In the genomic region with DNA sequence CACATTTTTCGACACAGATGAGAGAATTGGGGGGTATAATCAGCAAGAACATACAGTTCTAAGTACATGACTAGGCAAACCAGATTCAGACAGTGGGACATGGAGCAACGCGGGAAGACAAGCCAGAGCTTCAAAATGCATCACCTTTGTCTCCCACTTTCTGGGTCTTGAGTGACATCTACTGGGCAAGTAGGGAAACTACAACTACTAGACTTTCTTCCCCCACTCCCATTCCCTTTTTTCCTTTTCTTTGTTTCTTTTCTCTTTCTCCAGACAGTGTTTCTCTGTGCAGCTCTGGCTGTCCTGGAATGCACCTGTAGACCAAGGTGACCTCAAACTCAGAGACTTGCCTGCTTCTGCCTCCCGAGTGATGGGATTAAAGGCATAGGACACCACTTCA, we compare ENCODE assay signal across 9 mouse cellular contexts. TPM values are rescaled to one million over a fixed set of nuclear protein-coding genes. Genes with fewer than 3 reads are reported as not detected.
DNase-seq lines count a peak whose midpoint lies in the region; ATAC-seq and TF ChIP-seq lines count a peak whose summit lies in the region.
"Had no signal": no experiment of that assay in that cellular context is flagged by ENCODE, and none has a peak within 500 bp of the region (broad histone marks: within the 10 kb centered on the region; RNA-seq: fewer than 3 reads in every experiment).

No protein-coding gene starts in this region.

- H3K4me3 ChIP-seq in hindbrain, embryonic 11.5 days (ENCODE audit: low read depth, low read length), result no peak overlapping the region
- no peak overlapping the region for H3K4me3 ChIP-seq in liver, embryonic 11.5 days (ENCODE audit: low read depth, low read length)
- H3K4me3 ChIP-seq in myocyte, result no peak overlapping the region
- H3K4me3 ChIP-seq: embryonic facial prominence, embryonic 15.5 days had no signal

- H3K36me3 ChIP-seq in hindbrain, embryonic 11.5 days (ENCODE audit: control insufficient read depth, insufficient read depth, low read length), result no peaks in the 10 kb centered on the region
- no peaks in the 10 kb centered on the region for H3K36me3 ChIP-seq in liver, embryonic 11.5 days (ENCODE audit: control insufficient read depth, insufficient read depth, low read length)
- no peaks in the 10 kb centered on the region for H3K36me3 ChIP-seq in myocyte (ENCODE audit: control insufficient read depth, insufficient read depth)
- H3K36me3 ChIP-seq: embryonic facial prominence, embryonic 15.5 days had no signal

- peak; percentile 72 for ATAC-seq in hindbrain, embryonic 11.5 days (ENCODE audit: low FRiP score)
- ATAC-seq in liver, embryonic 11.5 days (replicated peaks; ENCODE audit: low FRiP score), result peak; percentile 64; the same call in 1 of the 2 replicates

- no peaks in the 10 kb centered on the region for H3K27me3 ChIP-seq in hindbrain, embryonic 11.5 days (ENCODE audit: control insufficient read depth, insufficient read depth, low read length)
- H3K27me3 ChIP-seq in liver, embryonic 11.5 days (replicated peaks; ENCODE audit: control insufficient read depth, insufficient read depth, low read length), result no peaks in the 10 kb centered on the region
- H3K27me3 ChIP-seq in myocyte (ENCODE audit: control insufficient read depth, insufficient read depth, insufficient read length), result no peaks in the 10 kb centered on the region
- H3K27me3 ChIP-seq: embryonic facial prominence, embryonic 15.5 days had no signal

- peak; percentile 25 for DNase-seq in layer of hippocampus, adult 11-12 months (ENCODE audit: low spot score)
- DNase-seq in layer of hippocampus, adult 9-11 months, result no peak
- DNase-seq in MN1 (ENCODE audit: low spot score), result peak; percentile 58
- peak; percentile 89 for DNase-seq in embryo, embryonic 10.5 days (ENCODE audit: low spot score)
- peak; percentile 74 for DNase-seq in hindbrain, embryonic 11.5 days (ENCODE audit: low spot score)
- no peak for DNase-seq in liver, embryonic 11.5 days (ENCODE audit: low spot score)
- DNase-seq in spleen, adult 12 weeks (ENCODE audit: low spot score), result no peak

- TF ChIP-seq POLR2A in myocyte (IDR thresholded peaks at IDR 0.05; ENCODE audit: insufficient read length, low read depth), result no peak

- no peaks in the 10 kb centered on the region for H3K9me3 ChIP-seq in hindbrain, embryonic 11.5 days (ENCODE audit: control insufficient read depth, low read length)
- H3K9me3 ChIP-seq in liver, embryonic 11.5 days (ENCODE audit: control insufficient read depth, low read length), result no peaks in the 10 kb centered on the region
- H3K9me3 ChIP-seq: embryonic facial prominence, embryonic 15.5 days had no signal

- H3K79me2 ChIP-seq in myocyte (ENCODE audit: control insufficient read depth, insufficient read depth), result no peaks in the 10 kb centered on the region

- H3K27ac ChIP-seq in hindbrain, embryonic 11.5 days (ENCODE audit: low read depth, low read length), result no peak overlapping the region
- no peak overlapping the region for H3K27ac ChIP-seq in liver, embryonic 11.5 days (ENCODE audit: low read depth, low read length)
- H3K27ac ChIP-seq: embryonic facial prominence, embryonic 15.5 days had no signal

- no peak overlapping the region for H3K9ac ChIP-seq in hindbrain, embryonic 11.5 days (ENCODE audit: low read depth, low read length)
- H3K9ac ChIP-seq in liver, embryonic 11.5 days (ENCODE audit: low read depth, low read length), result no peak overlapping the region
- H3K9ac ChIP-seq: embryonic facial prominence, embryonic 15.5 days had no signal

- no peak overlapping the region for H3ac ChIP-seq in myocyte (ENCODE audit: control insufficient read depth, insufficient read length)

- no peaks in the 10 kb centered on the region for H3K4me1 ChIP-seq in hindbrain, embryonic 11.5 days (replicated peaks; ENCODE audit: control insufficient read depth, insufficient read depth, low read length)
- H3K4me1 ChIP-seq in liver, embryonic 11.5 days (replicated peaks; ENCODE audit: control insufficient read depth, insufficient read depth, low read length), result no peaks in the 10 kb centered on the region
- H3K4me1 ChIP-seq: embryonic facial prominence, embryonic 15.5 days had no signal

- 11% methylated on average over 4 of the region's 4 CpGs for WGBS in hindbrain, embryonic 11.5 days
- 8% methylated on average over 4 of the region's 4 CpGs for WGBS in liver, embryonic 11.5 days

- H3K4me2 ChIP-seq in hindbrain, embryonic 11.5 days (replicated peaks; ENCODE audit: low read depth, low read length), result no peak overlapping the region
- H3K4me2 ChIP-seq in liver, embryonic 11.5 days, result no peak overlapping the region
- H3K4me2 ChIP-seq in myocyte (ENCODE audit: low read depth), result peak overlapping the region; percentile 0
- H3K4me2 ChIP-seq: embryonic facial prominence, embryonic 15.5 days had no signal

TF ChIP-seq in myocyte, 11 proteins besides CTCF, POLR2A, EP300 and RAD21:
- no peak for TF ChIP-seq MAX (IDR thresholded peaks at IDR 0.05; ENCODE audit: low read depth)
- TF ChIP-seq POLR2AphosphoS2 (IDR thresholded peaks at IDR 0.05; ENCODE audit: insufficient read length, low read depth), result no peak
- no peak for TF ChIP-seq MYOD1 (IDR thresholded peaks at IDR 0.05; ENCODE audit: control insufficient read depth in 1 of 3, insufficient read length in 2 of 3, low read depth in 2 of 3)
- no peak for TF ChIP-seq CEBPB (IDR thresholded peaks at IDR 0.05; ENCODE audit: insufficient read depth, poor library complexity, severe bottlenecking)
- no peak for TF ChIP-seq REST (IDR thresholded peaks at IDR 0.05; ENCODE audit: insufficient read depth, insufficient read length)
- TF ChIP-seq MYOG (IDR thresholded peaks at IDR 0.05; ENCODE audit: control insufficient read depth in 1 of 3, insufficient read depth in 1 of 3, insufficient read length in 2 of 3, low read depth in 2 of 3), result no peak
- no peak for TF ChIP-seq SRF (IDR thresholded peaks at IDR 0.05; ENCODE audit: control insufficient read depth, insufficient read length, low read depth)

RNA-seq across cellular contexts. Expression of a gene that starts 27.0 kb away (rescaled TPM):
- polyA plus RNA-seq in hindbrain, embryonic 11.5 days (2014; fragmentation: Nextera tagmentation; extraction: Ambion mirVana), result 78.4 and 80.7 TPM in 2 replicates
- polyA plus RNA-seq in liver, embryonic 11.5 days (2014; fragmentation: Nextera tagmentation; extraction: Ambion mirVana), result 161 and 169 TPM in 2 replicates
- polyA plus RNA-seq in myocyte (2012; fragmentation: generic; extraction: Trizol), result 247 TPM

RNA-seq across cellular contexts. Expression of a gene that starts 51.5 kb away (rescaled TPM):
- polyA plus RNA-seq in hindbrain, embryonic 11.5 days (2014; fragmentation: Nextera tagmentation; extraction: Ambion mirVana), result 5.7 and 7.4 TPM in 2 replicates
- 5.8 and 7.0 TPM in 2 replicates for polyA plus RNA-seq in liver, embryonic 11.5 days (2014; fragmentation: Nextera tagmentation; extraction: Ambion mirVana)
- 2.5 TPM for polyA plus RNA-seq in myocyte (2012; fragmentation: generic; extraction: Trizol)

Comparison
In these comparisons a context has a peak if more than half of its experiments do, and no peak if none do; other contexts are left out.
1. DNase-seq: peak in layer of hippocampus, adult 11-12 months (single experiment), MN1 (single experiment), embryo, embryonic 10.5 days (single experiment) and hindbrain, embryonic 11.5 days (single experiment); none in layer of hippocampus, adult 9-11 months (single experiment), liver, embryonic 11.5 days (single experiment) and spleen, adult 12 weeks (single experiment).